Mouse (Mus musculus) CD4-positive, CD25-positive, alpha-beta regulatory T cell, adult 4 months (primary cell): Measurements from ENCODE around the gene Zfp111. TPM values are rescaled to one million over a fixed set of nuclear protein-coding genes. Genes with fewer than 3 reads are reported as not detected.

Experiments
- polyA plus RNA-seq, 2 experiments: library from polyadenylated mRNA; unstranded; fragments of 100-300 nt; shearing (Covaris generic); gene quantifications; one replicate each; pipeline ENCODE4 v1.2.1; 2017

Gene Zfp111
- polyA plus RNA-seq, 2 experiments from 2014 or later, result 0.61 to 1.3 TPM

Other genes starting within 250 kb of the Zfp111 start
- not detected for gene Vmn1r181, start 236.8 kb downstream of the Zfp111 start, polyA plus RNA-seq
- gene V1rd19, start 209.8 kb downstream of the Zfp111 start, polyA plus RNA-seq, result not detected
- gene Vmn1r183, start 158.2 kb downstream of the Zfp111 start, polyA plus RNA-seq, result under 1 TPM in 1 of 2 experiments, not detected in 1; 0.05 TPM
- 10 to 100 TPM; 21.5 to 23.8 TPM for gene Zfp180, start 129.5 kb downstream of the Zfp111 start, polyA plus RNA-seq
- 1 to 10 TPM; 1.3 to 2.4 TPM for gene Zfp112, start 99.1 kb downstream of the Zfp111 start, polyA plus RNA-seq
- 10 to 100 TPM; 13.8 to 21.0 TPM for gene Zfp235, start 77.3 kb downstream of the Zfp111 start, polyA plus RNA-seq
- gene Zfp114, start 36.4 kb downstream of the Zfp111 start, polyA plus RNA-seq, result 1 to 10 TPM in 1 of 2 experiments, under 1 TPM in 1; 0.73 to 1.8 TPM
- gene Zfp109, start 26.1 kb upstream of the Zfp111 start, polyA plus RNA-seq, result 1 to 10 TPM; 2.2 to 3.7 TPM
- under 1 TPM in 1 of 2 experiments, not detected in 1; 0.70 TPM for gene Zfp108, start 43.4 kb upstream of the Zfp111 start, polyA plus RNA-seq
- 1 to 10 TPM; 2.5 to 2.9 TPM for gene Zfp93, start 59.0 kb upstream of the Zfp111 start, polyA plus RNA-seq
- gene Zfp61, start 89.8 kb upstream of the Zfp111 start, polyA plus RNA-seq, result 10 to 100 TPM; 19.4 to 27.8 TPM
- gene Zfp94, start 105.2 kb upstream of the Zfp111 start, polyA plus RNA-seq, result 10 to 100 TPM; 10.6 to 13.8 TPM
- not detected for gene Tescl, start 122.5 kb upstream of the Zfp111 start, polyA plus RNA-seq
- gene Lypd5, start 137.8 kb upstream of the Zfp111 start, polyA plus RNA-seq, result under 1 TPM in 1 of 2 experiments, not detected in 1; 0.19 TPM
- 100 to 1,000 TPM; 130 to 152 TPM for gene Kcnn4, start 158.8 kb upstream of the Zfp111 start, polyA plus RNA-seq
- gene Smg9, start 188.2 kb upstream of the Zfp111 start, polyA plus RNA-seq, result 10 to 100 TPM; 27.9 to 29.4 TPM
- under 1 TPM; 0.35 to 0.56 TPM for gene Irgc1, start 240.9 kb upstream of the Zfp111 start, polyA plus RNA-seq